Mouse (Mus musculus) erythroblast, embryonic 14.5 days (primary cell): ENCODE results near the gene Pank4.

ENCODE experiments used
- GATA1 ChIP-seq: IDR thresholded peaks from 2 replicates; pipeline ENCODE4 v1.6.1; 2012; ENCODE audit warnings: low read length, inconsistent platforms, mixed read lengths
- TAL1 ChIP-seq: IDR thresholded peaks from 3 replicates; pipeline ENCODE4 v1.6.1; 2012; ENCODE audit warnings: low read length, inconsistent platforms, mixed read lengths

DNA sequence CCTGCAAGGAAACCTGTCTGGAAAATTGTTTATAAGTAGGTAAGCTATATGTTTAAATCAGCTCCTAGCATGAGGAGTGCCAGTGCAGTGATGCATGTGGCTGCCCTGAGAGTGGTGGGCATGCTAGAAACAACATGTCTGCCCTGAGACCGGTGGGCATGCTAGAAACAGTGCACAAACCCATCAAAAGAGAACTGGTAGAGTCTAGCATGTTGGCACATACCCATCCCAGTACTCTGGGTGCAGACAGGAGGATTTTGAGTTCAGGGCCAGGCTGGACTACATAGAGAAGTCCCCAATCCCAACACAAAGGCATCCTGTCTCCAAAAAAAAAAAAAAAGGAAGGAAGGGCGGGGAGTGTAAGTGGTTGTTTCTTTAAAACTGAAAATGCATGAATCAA lies 29.1 kb upstream of the Pank4 start:
- no peak for TF ChIP-seq TAL1
- TF ChIP-seq GATA1 = no peak
